Mouse (Mus musculus): ENCODE measurements around the gene Gm21897. TPM values are rescaled to one million over a fixed set of nuclear protein-coding genes. Genes with fewer than 3 reads are reported as not detected.

Gm21897 gene
- polyA plus RNA-seq, 2 experiments: not detected

DNA sequence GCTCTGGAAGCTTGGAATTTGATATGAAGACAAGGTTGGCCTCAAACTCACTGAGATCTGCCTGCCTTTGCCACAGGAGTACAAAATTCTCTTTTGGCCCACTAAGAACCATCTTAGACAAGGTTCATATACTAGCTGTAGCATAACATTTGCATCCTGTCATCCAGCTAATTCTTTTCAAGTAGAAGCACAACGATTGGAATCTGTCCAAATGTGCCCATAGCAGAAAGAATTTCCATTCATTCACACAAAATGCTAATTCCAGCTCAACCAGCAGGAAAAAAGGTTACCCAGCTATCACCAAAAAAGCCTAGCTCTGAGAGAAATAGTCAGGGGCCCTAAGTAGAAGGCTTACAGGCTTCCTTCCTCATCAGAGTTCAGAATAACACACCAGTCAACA, 34.0 kb downstream of the Gm21897 start:
- H3K9ac ChIP-seq (replicated peaks): no peak overlapping the region
- no peaks in the 10 kb centered on the region for H3K9me3 ChIP-seq (ENCODE audit: control insufficient read depth, low read length)
- no peaks in the 10 kb centered on the region for H3K36me3 ChIP-seq (replicated peaks; ENCODE audit: control insufficient read depth, insufficient read depth, low read depth)
- TF ChIP-seq EP300 (IDR thresholded peaks at IDR 0.05; ENCODE audit: low read depth) (no peak), CTCF (IDR thresholded peaks at IDR 0.05; ENCODE audit: low read depth) (no peak)
- H3K4me3 ChIP-seq (ENCODE audit: insufficient read depth in 1 of 2, low read depth in 2 of 2, low read length in 2 of 2): no peak overlapping the region
- no peaks in the 10 kb centered on the region for H3K4me1 ChIP-seq (replicated peaks; ENCODE audit: control insufficient read depth in 2 of 2, insufficient read depth in 2 of 2, low read length in 1 of 2)
- ATAC-seq (ENCODE audit: insufficient read depth): no peak
- H3K4me2 ChIP-seq (ENCODE audit: low read depth): no peak overlapping the region
- no peaks in the 10 kb centered on the region for H3K27me3 ChIP-seq (ENCODE audit: control insufficient read depth, insufficient read depth, low read length)
- 29% methylated on average over 1 of the region's 1 CpGs for WGBS (ENCODE audit: insufficient replicate concordance)
- no peak overlapping the region for H3K27ac ChIP-seq
- DNase-seq (ENCODE audit: low read depth in 3 of 3, low spot score in 3 of 3): no peak

DNA sequence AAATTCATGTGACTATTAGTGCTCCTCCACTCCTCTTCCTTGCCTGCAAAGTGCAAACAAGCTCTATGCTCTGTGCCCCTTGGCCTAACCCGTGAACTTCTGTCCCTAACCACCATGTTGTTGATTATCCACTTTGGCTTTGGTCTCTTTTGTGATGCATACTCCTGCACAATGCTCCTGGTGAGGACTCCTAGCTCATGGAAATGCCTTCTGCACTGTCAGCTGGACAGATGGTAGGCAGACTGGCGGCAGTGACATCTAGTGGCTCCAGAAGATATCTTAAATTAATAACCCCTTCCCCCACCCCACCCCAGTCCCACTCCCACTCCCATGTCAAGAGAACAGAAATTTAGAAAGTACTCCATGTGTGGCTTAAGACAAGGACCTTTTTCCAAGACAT, 35.1 kb downstream of the Gm21897 start:
- no peaks in the 10 kb centered on the region for H3K4me1 ChIP-seq (replicated peaks; ENCODE audit: control insufficient read depth in 2 of 2, insufficient read depth in 2 of 2, low read length in 1 of 2)
- H3K27ac ChIP-seq: no peak overlapping the region
- no peaks in the 10 kb centered on the region for H3K9me3 ChIP-seq (ENCODE audit: control insufficient read depth, low read length)
- no peak overlapping the region for H3K4me2 ChIP-seq (ENCODE audit: low read depth)
- WGBS (ENCODE audit: insufficient replicate concordance): 31% methylated on average over 2 of the region's 2 CpGs
- no peak overlapping the region for H3K4me3 ChIP-seq (ENCODE audit: insufficient read depth in 1 of 2, low read depth in 2 of 2, low read length in 2 of 2)
- ATAC-seq (ENCODE audit: insufficient read depth) (no peak), DNase-seq (ENCODE audit: low read depth in 3 of 3, low spot score in 3 of 3) (no peak)
- H3K27me3 ChIP-seq (ENCODE audit: control insufficient read depth, insufficient read depth, low read length): no peaks in the 10 kb centered on the region
- no peak overlapping the region for H3K9ac ChIP-seq (replicated peaks)
- H3K36me3 ChIP-seq (replicated peaks; ENCODE audit: control insufficient read depth, insufficient read depth, low read depth): no peaks in the 10 kb centered on the region
- TF ChIP-seq EP300 (IDR thresholded peaks at IDR 0.05; ENCODE audit: low read depth) (no peak), CTCF (IDR thresholded peaks at IDR 0.05; ENCODE audit: low read depth) (no peak)

DNA sequence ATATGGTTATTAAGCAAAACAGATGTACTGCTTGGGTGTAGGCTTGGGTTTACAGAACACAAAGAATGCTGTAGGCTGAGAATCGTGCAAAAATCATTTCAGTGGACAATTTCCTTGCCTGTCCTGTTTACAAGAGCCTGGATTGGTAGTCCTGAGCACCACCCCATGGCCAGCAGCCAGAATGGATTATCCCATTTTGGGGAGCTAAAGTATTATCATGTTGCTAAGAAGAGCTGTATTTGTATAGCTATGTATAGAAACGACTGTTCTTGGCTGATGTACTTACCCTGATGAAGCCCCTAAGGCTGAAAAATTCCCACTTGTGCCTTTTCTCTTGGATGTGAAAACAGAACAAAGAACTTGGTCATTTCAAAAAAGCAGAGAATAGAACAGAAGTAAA, 37.6 kb downstream of the Gm21897 start:
- no peak overlapping the region for H3K27ac ChIP-seq
- H3K4me3 ChIP-seq (ENCODE audit: insufficient read depth in 1 of 2, low read depth in 2 of 2, low read length in 2 of 2): no peak overlapping the region
- H3K4me2 ChIP-seq (ENCODE audit: low read depth): no peak overlapping the region
- no peaks in the 10 kb centered on the region for H3K4me1 ChIP-seq (replicated peaks; ENCODE audit: control insufficient read depth in 2 of 2, insufficient read depth in 2 of 2, low read length in 1 of 2)
- ATAC-seq (ENCODE audit: insufficient read depth): no peak
- no peak for DNase-seq (ENCODE audit: low read depth in 3 of 3, low spot score in 3 of 3)
- TF ChIP-seq EP300 (IDR thresholded peaks at IDR 0.05; ENCODE audit: low read depth) (no peak), CTCF (IDR thresholded peaks at IDR 0.05; ENCODE audit: low read depth) (no peak)
- WGBS (ENCODE audit: insufficient replicate concordance): 40% methylated on average over 2 of the region's 2 CpGs
- no peaks in the 10 kb centered on the region for H3K27me3 ChIP-seq (ENCODE audit: control insufficient read depth, insufficient read depth, low read length)
- H3K36me3 ChIP-seq (replicated peaks; ENCODE audit: control insufficient read depth, insufficient read depth, low read depth): no peaks in the 10 kb centered on the region
- no peaks in the 10 kb centered on the region for H3K9me3 ChIP-seq (ENCODE audit: control insufficient read depth, low read length)
- H3K9ac ChIP-seq (replicated peaks): no peak overlapping the region

DNA sequence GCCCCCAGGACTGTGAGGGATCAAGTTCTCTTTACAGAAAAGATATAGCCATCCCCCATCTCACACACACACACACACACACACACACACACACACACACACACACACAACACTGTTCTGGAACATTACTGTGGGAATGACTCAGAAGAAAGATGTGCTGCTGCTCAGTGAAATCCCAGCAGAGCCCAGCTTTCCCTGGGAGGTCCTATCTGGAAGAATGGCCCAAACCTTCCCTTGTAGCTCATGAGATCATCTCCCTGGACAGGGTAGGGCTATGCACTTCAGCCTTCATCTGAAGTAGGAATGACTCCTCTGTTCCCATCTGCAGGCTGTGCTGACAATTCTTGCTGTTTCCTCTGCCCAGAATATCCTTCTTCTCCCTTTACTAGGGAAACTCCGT, 38.1 kb downstream of the Gm21897 start:
- no peaks in the 10 kb centered on the region for H3K36me3 ChIP-seq (replicated peaks; ENCODE audit: control insufficient read depth, insufficient read depth, low read depth)
- 47% methylated on average over 1 of the region's 1 CpGs for WGBS (ENCODE audit: insufficient replicate concordance)
- ATAC-seq (ENCODE audit: insufficient read depth): no peak

DNA sequence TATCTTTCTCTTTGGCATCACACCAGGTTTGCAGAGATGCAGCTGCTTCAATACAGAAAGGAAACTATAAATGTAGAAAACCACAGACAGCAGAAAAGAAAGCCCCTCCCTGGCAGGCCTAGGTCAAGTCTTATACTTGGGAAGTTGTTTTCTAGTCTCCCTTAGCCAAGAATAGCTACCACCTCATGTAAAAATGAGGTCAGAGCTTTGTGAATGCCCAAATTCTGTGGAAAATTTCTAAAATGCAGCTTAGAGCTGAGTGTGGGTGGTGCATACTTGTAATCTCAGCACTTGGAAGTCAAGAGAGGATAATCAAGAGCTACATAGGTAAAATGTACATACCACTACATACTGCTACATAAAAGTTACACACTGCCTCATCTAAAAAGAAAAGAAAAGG, 40.5 kb downstream of the Gm21897 start:
- TF ChIP-seq CTCF (IDR thresholded peaks at IDR 0.05; ENCODE audit: low read depth) (no peak), EP300 (IDR thresholded peaks at IDR 0.05; ENCODE audit: low read depth) (no peak)
- DNase-seq (ENCODE audit: low read depth in 3 of 3, low spot score in 3 of 3) (no peak), ATAC-seq (ENCODE audit: insufficient read depth) (no peak)
- Histone ChIP-seq H3K36me3 (replicated peaks; ENCODE audit: control insufficient read depth, insufficient read depth, low read depth) (no peaks in the 10 kb centered on the region), H3K27me3 (ENCODE audit: control insufficient read depth, insufficient read depth, low read length) (no peaks in the 10 kb centered on the region), H3K4me1 (replicated peaks; ENCODE audit: control insufficient read depth in 2 of 2, insufficient read depth in 2 of 2, low read length in 1 of 2) (no peaks in the 10 kb centered on the region), H3K4me2 (ENCODE audit: low read depth) (no peak overlapping the region), H3K9me3 (ENCODE audit: control insufficient read depth, low read length) (no peaks in the 10 kb centered on the region), H3K9ac (replicated peaks) (no peak overlapping the region), H3K27ac (no peak overlapping the region), H3K4me3 (ENCODE audit: insufficient read depth in 1 of 2, low read depth in 2 of 2, low read length in 2 of 2) (no peak overlapping the region)

More for the DNA sequence above, 38.1 kb downstream of the Gm21897 start:
- no peaks in the 10 kb centered on the region for H3K4me1 ChIP-seq (replicated peaks; ENCODE audit: control insufficient read depth in 2 of 2, insufficient read depth in 2 of 2, low read length in 1 of 2)
- no peaks in the 10 kb centered on the region for H3K9me3 ChIP-seq (ENCODE audit: control insufficient read depth, low read length)
- TF ChIP-seq EP300 (IDR thresholded peaks at IDR 0.05; ENCODE audit: low read depth): no peak
- no peak for TF ChIP-seq CTCF (IDR thresholded peaks at IDR 0.05; ENCODE audit: low read depth)
- no peaks in the 10 kb centered on the region for H3K27me3 ChIP-seq (ENCODE audit: control insufficient read depth, insufficient read depth, low read length)
- H3K4me2 ChIP-seq (ENCODE audit: low read depth): no peak overlapping the region
- DNase-seq (ENCODE audit: low read depth in 3 of 3, low spot score in 3 of 3): no peak
- H3K9ac ChIP-seq (replicated peaks): no peak overlapping the region
- no peak overlapping the region for H3K4me3 ChIP-seq (ENCODE audit: insufficient read depth in 1 of 2, low read depth in 2 of 2, low read length in 2 of 2)
- no peak overlapping the region for H3K27ac ChIP-seq

Data from liver, embryonic 14.5 days (tissue).